Comparison of ENCODE assay signal across 23 mouse cellular contexts in genomic region chr2:35103558-35103957, GRCm38 (mm10). TPM values are rescaled to one million over a fixed set of nuclear protein-coding genes. Genes with fewer than 3 reads are reported as not detected.
"Had no signal": no experiment of that assay in that cellular context is flagged by ENCODE, and none has a peak within 500 bp of the region (broad histone marks: within the 10 kb centered on the region; RNA-seq: fewer than 3 reads in every experiment).

No protein-coding gene starts in this region.

- DNase-seq: kidney, adult 11 months; kidney, adult 9 months; kidney, postnatal 10 days; kidney, postnatal 4 days; left cerebral cortex, postnatal 4 days; lung, embryonic 14.5 days; right cerebral cortex, adult 18-20 months; right cerebral cortex, postnatal 14 days; right cerebral cortex, postnatal 4 days; thymus, adult 2 months; thymus, postnatal 14 days; thymus, postnatal 4 days had no signal

- ATAC-seq: lung, postnatal 0 days; midbrain, embryonic 13.5 days; midbrain, embryonic 16.5 days had no signal

- H3K4me1 ChIP-seq: limb, embryonic 12.5 days; limb, embryonic 15.5 days; midbrain, embryonic 10.5 days; midbrain, embryonic 13.5 days; neural tube, embryonic 12.5 days had no signal

- H3K27ac ChIP-seq: limb, embryonic 12.5 days; limb, embryonic 15.5 days; midbrain, embryonic 10.5 days; midbrain, embryonic 13.5 days; neural tube, embryonic 12.5 days; neural tube, embryonic 15.5 days; stomach, postnatal 0 days had no signal

- H3K9ac ChIP-seq: limb, embryonic 12.5 days; limb, embryonic 15.5 days; lung, embryonic 14.5 days; midbrain, embryonic 13.5 days; neural tube, embryonic 12.5 days; neural tube, embryonic 15.5 days had no signal

- H3K4me2 ChIP-seq: limb, embryonic 12.5 days; limb, embryonic 15.5 days; lung, embryonic 14.5 days; midbrain, embryonic 13.5 days; neural tube, embryonic 12.5 days; neural tube, embryonic 15.5 days had no signal

- H3K9me3 ChIP-seq: limb, embryonic 12.5 days; limb, embryonic 15.5 days; megakaryocyte, embryonic 14.5 days; midbrain, embryonic 10.5 days; midbrain, embryonic 13.5 days; neural tube, embryonic 12.5 days; neural tube, embryonic 15.5 days had no signal

- H3K27me3 ChIP-seq: limb, embryonic 12.5 days; limb, embryonic 15.5 days; midbrain, embryonic 13.5 days; neural tube, embryonic 12.5 days had no signal

- H3K4me3 ChIP-seq: limb, embryonic 12.5 days; limb, embryonic 15.5 days; megakaryocyte, embryonic 14.5 days; midbrain, embryonic 10.5 days; midbrain, embryonic 13.5 days; neural tube, embryonic 12.5 days; neural tube, embryonic 15.5 days had no signal

- H3K36me3 ChIP-seq: limb, embryonic 12.5 days; limb, embryonic 15.5 days; midbrain, embryonic 10.5 days; midbrain, embryonic 13.5 days; neural tube, embryonic 12.5 days; neural tube, embryonic 15.5 days had no signal

RNA-seq across cellular contexts. Expression of gene AI182371, which starts 2.2 kb away (rescaled TPM):
- polyA plus RNA-seq: lung, embryonic 14.5 days had no signal

RNA-seq across cellular contexts. Expression of gene Hc, which starts 42.3 kb away (rescaled TPM):
- polyA plus RNA-seq: limb, embryonic 12.5 days; stomach, embryonic 14.5 days had no signal
